In genomic region chr5:90964316-90964715, GRCm38 (mm10) we compare ENCODE assay signal across 8 mouse cellular contexts. TPM values are rescaled to one million over a fixed set of nuclear protein-coding genes. Genes with fewer than 3 reads are reported as not detected.
A peak's percentile ranks its signal among the peaks of the same experiment; 100 is the strongest.
DNase-seq lines count a peak whose midpoint lies in the region; ATAC-seq and TF ChIP-seq lines count a peak whose summit lies in the region.

No protein-coding gene starts in this region.

- TF ChIP-seq EP300 in lung, postnatal 0 days (IDR thresholded peaks at IDR 0.05) = no peak

- ATAC-seq in lung, postnatal 0 days = no peak
- no peak for ATAC-seq in frontal cortex, adult (ENCODE audit: low TSS enrichment)
- ATAC-seq in hindbrain, embryonic 14.5 days (ENCODE audit: low FRiP score) = no peak

- no peak overlapping the region for H3K4me3 ChIP-seq in lung, postnatal 0 days (ENCODE audit: low read depth, low read length)
- no peak overlapping the region for H3K4me3 ChIP-seq in hindbrain, embryonic 14.5 days (replicated peaks; ENCODE audit: low read length)

- no peak overlapping the region for H3K4me2 ChIP-seq in lung, postnatal 0 days (replicated peaks; ENCODE audit: low read depth, low read length)
- H3K4me2 ChIP-seq in hindbrain, embryonic 14.5 days (replicated peaks) = no peak overlapping the region

- no peaks in the 10 kb centered on the region for H3K4me1 ChIP-seq in lung, postnatal 0 days (ENCODE audit: insufficient read depth, low read depth, low read length)
- H3K4me1 ChIP-seq in hindbrain, embryonic 14.5 days (replicated peaks; ENCODE audit: control insufficient read depth, insufficient read depth, low read length) = no peaks in the 10 kb centered on the region

- peak; percentile 32 for DNase-seq in kidney, adult 9 months
- DNase-seq in kidney, adult 11 months = no peak
- DNase-seq in MEL-GATA-1-ER (ENCODE audit: extremely low read depth, low read depth) = peak; percentile 14
- DNase-seq in c-Kit-positive CD71-positive TER-119-negative erythroid progenitor cells, embryonic 14.5 days (ENCODE audit: low read depth) = peak; percentile 24
- DNase-seq in lung, postnatal 0 days (ENCODE audit: low spot score) = peak; percentile 16
- DNase-seq in ovary, adult 18-20 months (ENCODE audit: low spot score) = no peak
- DNase-seq in hindbrain, embryonic 14.5 days (ENCODE audit: low spot score) = no peak

- H3K27ac ChIP-seq in lung, postnatal 0 days (ENCODE audit: low read length) = no peak overlapping the region
- H3K27ac ChIP-seq in hindbrain, embryonic 14.5 days = no peak overlapping the region

- H3K36me3 ChIP-seq in lung, postnatal 0 days (ENCODE audit: insufficient read depth, low read length) = no peaks in the 10 kb centered on the region
- H3K36me3 ChIP-seq in hindbrain, embryonic 14.5 days (replicated peaks; ENCODE audit: control insufficient read depth, insufficient read depth) = peaks cover 16% of the 10 kb centered on the region

- no peaks in the 10 kb centered on the region for H3K9me3 ChIP-seq in lung, postnatal 0 days (ENCODE audit: low read length)
- no peaks in the 10 kb centered on the region for H3K9me3 ChIP-seq in hindbrain, embryonic 14.5 days (ENCODE audit: control insufficient read depth, low read length)

- H3K27me3 ChIP-seq in lung, postnatal 0 days (replicated peaks; ENCODE audit: insufficient read depth, low read length) = no peaks in the 10 kb centered on the region
- no peaks in the 10 kb centered on the region for H3K27me3 ChIP-seq in hindbrain, embryonic 14.5 days (ENCODE audit: control insufficient read depth, insufficient read depth, low read length)

- H3K9ac ChIP-seq in lung, postnatal 0 days (replicated peaks; ENCODE audit: low read depth) = no peak overlapping the region
- no peak overlapping the region for H3K9ac ChIP-seq in hindbrain, embryonic 14.5 days

- TF ChIP-seq CTCF in lung, postnatal 0 days (IDR thresholded peaks at IDR 0.05) = peak; percentile 69

- 67% methylated on average over 4 of the region's 4 CpGs for WGBS in lung, postnatal 0 days
- WGBS in hindbrain, embryonic 14.5 days = 67% methylated on average over 4 of the region's 4 CpGs

RNA-seq across cellular contexts. Expression of gene Mthfd2l, which starts 33.4 kb away (rescaled TPM):
- polyA plus RNA-seq in lung, postnatal 0 days (2015; fragmentation: Nextera tagmentation; extraction: Ambion mirVana) = 39.2 and 41.0 TPM in 2 replicates
- 88.3 and 95.7 TPM in 2 replicates for polyA plus RNA-seq in hindbrain, embryonic 14.5 days (2014; fragmentation: Nextera tagmentation; extraction: Ambion mirVana)

Comparison
In these comparisons a context has a peak if more than half of its experiments do, and no peak if none do; other contexts are left out.
1. DNase-seq: peak in kidney, adult 9 months (single experiment), MEL-GATA-1-ER (single experiment), c-Kit-positive CD71-positive TER-119-negative erythroid progenitor cells, embryonic 14.5 days (single experiment) and lung, postnatal 0 days (single experiment); none in kidney, adult 11 months (single experiment), ovary, adult 18-20 months (single experiment) and hindbrain, embryonic 14.5 days (single experiment).